Mouse (Mus musculus): ENCODE measurements around the gene Dtd2. TPM values are rescaled to one million over a fixed set of nuclear protein-coding genes. Genes with fewer than 3 reads are reported as not detected.
A peak's percentile ranks its signal among the peaks of the same experiment; 100 is the strongest.

Dtd2 gene
- polyA plus RNA-seq, 1 experiment from 2014 or later, result 30.2 TPM

DNA sequence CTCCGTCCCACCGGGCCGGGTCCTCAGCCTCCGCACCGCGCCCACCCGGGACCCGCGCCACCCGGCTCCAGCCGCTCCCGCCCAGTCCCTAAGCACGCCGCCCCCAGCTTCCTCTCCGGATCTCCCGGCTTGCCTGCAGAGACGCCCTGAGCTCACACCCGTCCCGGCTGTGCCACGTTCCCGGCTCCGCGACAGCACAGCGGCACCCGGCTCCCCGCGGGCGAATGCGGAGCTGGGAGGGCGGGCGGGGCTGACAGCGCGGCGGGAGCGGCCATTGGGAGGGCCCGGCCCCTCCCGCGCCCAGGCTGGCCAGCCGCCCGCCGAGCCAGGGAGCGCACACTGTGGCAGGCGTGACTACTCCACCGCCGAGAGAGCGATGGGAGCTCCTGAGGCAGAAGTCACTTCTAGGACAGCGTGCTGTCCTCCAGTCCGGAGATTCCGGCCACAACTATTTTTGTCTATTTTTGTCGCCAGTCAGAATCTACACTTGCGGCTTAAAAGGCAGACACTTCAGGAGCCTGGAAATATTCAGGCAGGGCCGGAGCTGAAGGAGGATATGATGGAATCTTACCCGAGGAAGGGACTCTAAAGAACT lies 35.1 kb downstream of the Dtd2 start, which contains the start of gene Heatr5a:
Gene Heatr5a (minus strand): TSS at position 252 of the 595 bp plus-strand sequence.
- WGBS, result under 1% methylated on average over 53 of the region's 53 CpGs

GRCm38 (mm10) chr12:51970352-51971069 lies 35.8 kb downstream of the Dtd2 start:
- H3K9ac ChIP-seq (ENCODE audit: low read depth, low read length), result peak overlapping the region; percentile 85
- no peaks in the 10 kb centered on the region for H3K27me3 ChIP-seq (ENCODE audit: control insufficient read depth, insufficient read depth, low read length)
- H3K27ac ChIP-seq (ENCODE audit: low read depth, low read length), result peak overlapping the region; percentile 88
- H3K36me3 ChIP-seq (ENCODE audit: control insufficient read depth, insufficient read depth, low read length), result no peaks in the 10 kb centered on the region
- peak overlapping the region; percentile 99 for H3K4me3 ChIP-seq (ENCODE audit: low read length)
- no peak; the same call in 1 of the 2 replicates for ATAC-seq (ENCODE audit: low FRiP score, low TSS enrichment)
- peaks cover 3% of the 10 kb centered on the region; the same call in 1 of the 2 replicates for H3K9me3 ChIP-seq (ENCODE audit: control insufficient read depth, low read length)
- peak overlapping the region; percentile 37 for H3K4me2 ChIP-seq (replicated peaks; ENCODE audit: low read depth, low read length)
- peaks cover 4% of the 10 kb centered on the region; the same call in 1 of the 2 replicates for H3K4me1 ChIP-seq (ENCODE audit: control insufficient read depth, insufficient read depth, low read length)
- WGBS, result 2% methylated on average over 34 of the region's 35 CpGs

More for the DNA sequence above, 35.1 kb downstream of the Dtd2 start, which contains the start of gene Heatr5a:
- Histone ChIP-seq H3K27me3 (ENCODE audit: control insufficient read depth, insufficient read depth, low read length) (no peaks in the 10 kb centered on the region), H3K27ac (ENCODE audit: low read depth, low read length) (peak within 1 kb of the TSS; percentile 88), H3K9me3 (ENCODE audit: control insufficient read depth, low read length) (peaks cover 3% of the 10 kb centered on the region; the same call in 1 of the 2 replicates), H3K4me2 (replicated peaks; ENCODE audit: low read depth, low read length) (peak within 1 kb of the TSS; percentile 37), H3K4me3 (ENCODE audit: low read length) (peak within 1 kb of the TSS; percentile 99), H3K4me1 (ENCODE audit: control insufficient read depth, insufficient read depth, low read length) (peaks cover 4% of the 10 kb centered on the region; the same call in 1 of the 2 replicates), H3K36me3 (ENCODE audit: control insufficient read depth, insufficient read depth, low read length) (no peaks in the 10 kb centered on the region), H3K9ac (ENCODE audit: low read depth, low read length) (peak within 1 kb of the TSS; percentile 85)
- ATAC-seq (ENCODE audit: low FRiP score, low TSS enrichment), result peak; percentile 98

DNA sequence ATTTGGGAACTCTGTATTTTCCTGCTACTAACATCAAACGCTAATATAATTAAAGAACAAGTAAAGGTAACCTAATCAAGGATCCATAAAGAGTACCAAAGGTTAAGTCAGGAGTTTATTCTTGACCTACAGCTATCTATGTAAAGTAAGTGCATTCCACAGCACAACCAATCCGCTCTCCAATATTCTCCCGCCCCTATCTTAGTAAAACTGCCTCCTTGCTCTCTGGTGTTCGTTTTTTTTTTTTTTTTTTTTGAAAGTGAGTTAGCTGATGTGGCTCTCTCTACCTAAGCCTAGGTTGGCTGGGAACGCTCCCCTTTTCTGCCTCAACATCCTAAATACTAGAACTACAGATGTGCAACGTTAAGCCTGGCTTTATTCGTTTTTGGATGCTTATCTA lies 36.4 kb downstream of the Dtd2 start:
- Histone ChIP-seq H3K4me2 (replicated peaks; ENCODE audit: low read depth, low read length) (peak overlapping the region; percentile 37), H3K9me3 (ENCODE audit: control insufficient read depth, low read length) (peaks cover 3% of the 10 kb centered on the region; the same call in 1 of the 2 replicates), H3K4me1 (ENCODE audit: control insufficient read depth, insufficient read depth, low read length) (peaks cover 4% of the 10 kb centered on the region; the same call in 1 of the 2 replicates), H3K9ac (ENCODE audit: low read depth, low read length) (no peak overlapping the region; the same call in 1 of the 2 replicates), H3K27me3 (ENCODE audit: control insufficient read depth, insufficient read depth, low read length) (no peaks in the 10 kb centered on the region), H3K27ac (ENCODE audit: low read depth, low read length) (no peak overlapping the region), H3K36me3 (ENCODE audit: control insufficient read depth, insufficient read depth, low read length) (no peaks in the 10 kb centered on the region), H3K4me3 (ENCODE audit: low read length) (peak overlapping the region; percentile 99)
- no peak for ATAC-seq (ENCODE audit: low FRiP score, low TSS enrichment)
- 23% methylated on average over 7 of the region's 7 CpGs for WGBS

GRCm38 (mm10) chr12:51969092-51969491 lies 37.2 kb downstream of the Dtd2 start:
- Histone ChIP-seq H3K36me3 (ENCODE audit: control insufficient read depth, insufficient read depth, low read length) (no peaks in the 10 kb centered on the region), H3K4me2 (replicated peaks; ENCODE audit: low read depth, low read length) (no peak overlapping the region), H3K27me3 (ENCODE audit: control insufficient read depth, insufficient read depth, low read length) (no peaks in the 10 kb centered on the region), H3K9me3 (ENCODE audit: control insufficient read depth, low read length) (peaks cover 3% of the 10 kb centered on the region; the same call in 1 of the 2 replicates), H3K9ac (ENCODE audit: low read depth, low read length) (no peak overlapping the region), H3K4me1 (ENCODE audit: control insufficient read depth, insufficient read depth, low read length) (peaks cover 4% of the 10 kb centered on the region; the same call in 1 of the 2 replicates), H3K27ac (ENCODE audit: low read depth, low read length) (no peak overlapping the region), H3K4me3 (ENCODE audit: low read length) (no peak overlapping the region)
- no peak for ATAC-seq (ENCODE audit: low FRiP score, low TSS enrichment)
- WGBS, result 76% methylated on average over 2 of the region's 2 CpGs

GRCm38 (mm10) chr12:51967915-51968595 lies 38.2 kb downstream of the Dtd2 start:
- Histone ChIP-seq H3K4me3 (ENCODE audit: low read length) (no peak overlapping the region), H3K27me3 (ENCODE audit: control insufficient read depth, insufficient read depth, low read length) (no peaks in the 10 kb centered on the region), H3K36me3 (ENCODE audit: control insufficient read depth, insufficient read depth, low read length) (no peaks in the 10 kb centered on the region), H3K4me1 (ENCODE audit: control insufficient read depth, insufficient read depth, low read length) (peaks cover 4% of the 10 kb centered on the region; the same call in 1 of the 2 replicates), H3K27ac (ENCODE audit: low read depth, low read length) (no peak overlapping the region), H3K4me2 (replicated peaks; ENCODE audit: low read depth, low read length) (no peak overlapping the region), H3K9ac (ENCODE audit: low read depth, low read length) (no peak overlapping the region), H3K9me3 (ENCODE audit: control insufficient read depth, low read length) (peaks cover 3% of the 10 kb centered on the region; the same call in 1 of the 2 replicates)
- WGBS, result 85% methylated on average over 9 of the region's 9 CpGs
- ATAC-seq (ENCODE audit: low FRiP score, low TSS enrichment), result no peak

DNA sequence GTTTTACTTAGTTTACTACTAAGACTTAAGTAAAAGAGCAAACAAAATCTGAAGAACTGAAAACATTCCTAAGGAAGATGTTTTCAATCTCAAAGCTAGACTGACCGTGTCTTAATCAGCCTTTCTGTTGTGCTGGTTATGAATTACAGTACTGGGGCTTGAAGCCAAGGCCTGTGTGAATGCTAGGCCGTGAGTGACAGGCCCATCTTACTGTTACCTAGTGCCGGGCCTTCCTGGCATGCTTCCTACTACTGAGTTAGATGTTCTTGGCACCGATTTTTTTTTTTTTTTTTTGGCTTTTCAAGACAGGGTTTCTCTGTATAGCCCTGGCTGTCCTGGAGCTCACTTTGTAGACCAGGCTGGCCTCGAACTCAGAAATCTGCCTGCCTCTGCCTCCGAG lies 48.7 kb downstream of the Dtd2 start:
- ATAC-seq (ENCODE audit: low FRiP score, low TSS enrichment), result no peak
- Histone ChIP-seq H3K36me3 (ENCODE audit: control insufficient read depth, insufficient read depth, low read length) (peaks cover 28% of the 10 kb centered on the region), H3K9me3 (ENCODE audit: control insufficient read depth, low read length) (no peaks in the 10 kb centered on the region), H3K27ac (ENCODE audit: low read depth, low read length) (no peak overlapping the region), H3K27me3 (ENCODE audit: control insufficient read depth, insufficient read depth, low read length) (no peaks in the 10 kb centered on the region), H3K4me1 (ENCODE audit: control insufficient read depth, insufficient read depth, low read length) (no peaks in the 10 kb centered on the region), H3K4me2 (replicated peaks; ENCODE audit: low read depth, low read length) (no peak overlapping the region), H3K4me3 (ENCODE audit: low read length) (no peak overlapping the region), H3K9ac (ENCODE audit: low read depth, low read length) (no peak overlapping the region)
- 85% methylated on average over 6 of the region's 6 CpGs for WGBS

DNA sequence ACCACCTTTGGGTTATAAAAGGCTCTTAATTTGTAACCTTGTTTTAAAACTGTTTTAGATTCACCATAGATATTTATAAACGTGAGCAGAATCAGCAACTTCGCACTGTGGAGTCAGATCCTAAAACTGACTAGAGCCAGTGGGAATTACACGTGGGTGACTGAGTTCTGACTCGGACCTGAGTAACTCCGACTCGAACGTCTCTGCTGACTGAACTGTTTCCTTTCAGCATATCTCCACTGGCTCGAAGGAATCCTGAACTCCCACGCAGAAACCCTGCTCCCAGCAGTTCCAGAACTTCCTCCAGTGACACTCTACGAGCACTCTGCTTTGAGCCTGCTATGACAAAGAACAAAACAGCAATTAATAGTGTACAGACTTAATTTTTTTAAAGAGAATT lies 54.0 kb downstream of the Dtd2 start:
- Histone ChIP-seq H3K4me3 (ENCODE audit: low read length) (no peak overlapping the region), H3K9me3 (ENCODE audit: control insufficient read depth, low read length) (no peaks in the 10 kb centered on the region), H3K27me3 (ENCODE audit: control insufficient read depth, insufficient read depth, low read length) (no peaks in the 10 kb centered on the region), H3K36me3 (ENCODE audit: control insufficient read depth, insufficient read depth, low read length) (peaks cover 60% of the 10 kb centered on the region), H3K27ac (ENCODE audit: low read depth, low read length) (no peak overlapping the region), H3K9ac (ENCODE audit: low read depth, low read length) (no peak overlapping the region), H3K4me2 (replicated peaks; ENCODE audit: low read depth, low read length) (no peak overlapping the region), H3K4me1 (ENCODE audit: control insufficient read depth, insufficient read depth, low read length) (no peaks in the 10 kb centered on the region)
- WGBS, result 39% methylated on average over 10 of the region's 10 CpGs
- ATAC-seq (ENCODE audit: low FRiP score, low TSS enrichment), result no peak

GRCm38 (mm10) chr12:51947498-51947945 lies 58.8 kb downstream of the Dtd2 start:
- Histone ChIP-seq H3K27me3 (ENCODE audit: control insufficient read depth, insufficient read depth, low read length) (no peaks in the 10 kb centered on the region), H3K4me3 (ENCODE audit: low read length) (no peak overlapping the region), H3K27ac (ENCODE audit: low read depth, low read length) (no peak overlapping the region), H3K4me2 (replicated peaks; ENCODE audit: low read depth, low read length) (no peak overlapping the region), H3K9me3 (ENCODE audit: control insufficient read depth, low read length) (no peaks in the 10 kb centered on the region), H3K36me3 (ENCODE audit: control insufficient read depth, insufficient read depth, low read length) (peaks cover 60% of the 10 kb centered on the region), H3K9ac (ENCODE audit: low read depth, low read length) (no peak overlapping the region), H3K4me1 (ENCODE audit: control insufficient read depth, insufficient read depth, low read length) (no peaks in the 10 kb centered on the region)
- WGBS, result 87% methylated on average over 10 of the region's 10 CpGs
- ATAC-seq (ENCODE audit: low FRiP score, low TSS enrichment), result no peak

All from kidney, embryonic 14.5 days (tissue).